In the genomic region with DNA sequence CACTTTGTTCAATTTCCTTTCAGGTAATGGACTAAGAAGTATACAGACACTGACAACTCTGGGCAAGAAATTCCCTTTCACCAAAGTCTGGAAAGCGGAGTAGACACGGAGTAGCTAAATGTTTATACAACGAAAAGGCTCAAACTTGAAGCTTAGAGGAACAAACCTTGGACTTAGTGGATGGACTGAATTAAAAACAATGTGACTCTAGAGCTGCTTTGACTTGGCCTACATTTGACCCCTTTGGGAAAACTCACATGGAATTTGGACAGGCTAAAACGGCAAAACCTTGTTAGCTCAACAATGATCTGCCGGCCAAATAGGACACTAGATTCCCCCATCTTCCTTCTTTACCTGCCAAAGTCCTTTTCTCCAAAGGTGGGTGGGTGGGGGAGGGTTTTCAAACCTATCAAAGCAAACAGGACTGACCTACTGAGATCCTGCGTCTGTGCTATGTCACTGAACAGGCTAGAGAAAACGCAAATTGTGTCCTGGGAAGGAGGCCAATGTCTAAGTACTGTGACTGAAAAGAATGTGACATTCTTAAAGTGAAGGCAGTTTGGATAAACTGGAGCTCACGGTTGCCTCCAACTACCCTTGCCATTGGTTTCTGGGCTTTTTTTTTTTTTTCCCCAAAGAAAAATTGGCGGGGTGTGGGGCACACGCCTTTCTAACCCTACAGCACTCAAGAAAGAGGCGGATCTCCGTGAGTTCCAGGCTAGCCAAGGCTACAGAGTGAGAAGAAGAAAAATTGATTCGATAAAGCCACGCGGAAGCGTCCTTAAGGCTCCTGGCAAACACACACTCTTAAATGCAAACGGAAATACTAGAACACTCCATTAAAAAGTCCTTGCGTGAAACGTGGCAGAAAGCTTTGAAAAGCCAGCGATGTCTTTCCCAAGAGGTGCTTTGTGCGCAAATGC, we compare ENCODE assay signal across 8 mouse cellular contexts. TPM values are rescaled to one million over a fixed set of nuclear protein-coding genes. Genes with fewer than 3 reads are reported as not detected.
A peak's percentile ranks its signal among the peaks of the same experiment; 100 is the strongest.
DNase-seq lines count a peak whose midpoint lies in the region; ATAC-seq and TF ChIP-seq lines count a peak whose summit lies in the region.

No protein-coding gene starts in this region.

- TF ChIP-seq POLR2A in heart, adult 2 months (IDR thresholded peaks at IDR 0.05; ENCODE audit: insufficient read depth, low read depth, low read length), result no peak

- H3K4me2 ChIP-seq in kidney, embryonic 15.5 days, result peak overlapping the region; percentile 97

- H3K27ac ChIP-seq in heart, adult 2 months, result peak overlapping the region; percentile 98
- peak overlapping the region; percentile 98 for H3K27ac ChIP-seq in kidney, embryonic 15.5 days

- DNase-seq in thymus, postnatal 0 days (ENCODE audit: low spot score), result peak; percentile 17
- no peak for DNase-seq in thymus, adult 18-20 months
- peak in 1 of 2 experiments; percentile 54 for DNase-seq in heart, adult 2 months
- DNase-seq in lung, postnatal 25 days (ENCODE audit: low spot score), result peak; percentile 80
- no peak for DNase-seq in layer of hippocampus, postnatal 14 days (ENCODE audit: low spot score in 2 of 2)
- DNase-seq in left cerebral cortex, adult 11 months (ENCODE audit: low spot score), result no peak
- no peak for DNase-seq in left cerebral cortex, adult 18-20 months (ENCODE audit: low spot score in 2 of 2)

- H3K9me3 ChIP-seq in kidney, embryonic 15.5 days (replicated peaks), result no peaks in the 10 kb centered on the region

- peaks cover 20% of the 10 kb centered on the region for H3K36me3 ChIP-seq in heart, adult 2 months (ENCODE audit: control insufficient read depth, insufficient read depth, low read length)
- peaks cover 13% of the 10 kb centered on the region for H3K36me3 ChIP-seq in kidney, embryonic 15.5 days

- 6% methylated on average over 21 of the region's 21 CpGs for WGBS in heart, adult 2 months
- 13% methylated on average over 21 of the region's 21 CpGs for WGBS in kidney, embryonic 15.5 days

- TF ChIP-seq EP300 in heart, adult 2 months (IDR thresholded peaks at IDR 0.05; ENCODE audit: insufficient read depth, low read depth, low read length), result no peak

- peak overlapping the region; percentile 84 for H3K4me3 ChIP-seq in heart, adult 2 months
- peak overlapping the region; percentile 96 for H3K4me3 ChIP-seq in kidney, embryonic 15.5 days (replicated peaks)

- peaks cover 2% of the 10 kb centered on the region for H3K79me2 ChIP-seq in heart, adult 2 months (replicated peaks; ENCODE audit: control insufficient read depth, insufficient read depth, low read length)

- intact Hi-C loops in heart, adult 2 months (cut with DNase I), result loop anchor here (1.0 to 10.0 kb wide), 3 partner anchors 39 to 241 kb away; partner anchors contain the start of genes Mtif3 and Rpl21

- H3K27me3 ChIP-seq in heart, adult 2 months (ENCODE audit: control insufficient read depth, insufficient read depth, low read length), result no peaks in the 10 kb centered on the region
- H3K27me3 ChIP-seq in kidney, embryonic 15.5 days, result no peaks in the 10 kb centered on the region

- peaks cover 16% of the 10 kb centered on the region for H3K4me1 ChIP-seq in heart, adult 2 months (ENCODE audit: control insufficient read depth, insufficient read depth, low read length)
- H3K4me1 ChIP-seq in kidney, embryonic 15.5 days, result peaks cover 47% of the 10 kb centered on the region

- H3K9ac ChIP-seq in heart, adult 2 months (ENCODE audit: low read depth, low read length), result peak overlapping the region; percentile 90
- peak overlapping the region; percentile 74 for H3K9ac ChIP-seq in kidney, embryonic 15.5 days

- TF ChIP-seq CTCF in heart, adult 2 months (IDR thresholded peaks at IDR 0.05), result no peak

- no peak for ATAC-seq in kidney, embryonic 15.5 days (replicated peaks; ENCODE audit: low FRiP score)

RNA-seq across cellular contexts. Expression of gene Lnx2, which starts 1.0 kb away (rescaled TPM):
- 8.8 and 11.1 TPM in 2 replicates for polyA plus RNA-seq in thymus, postnatal 0 days (2015; fragmentation: Nextera tagmentation; extraction: Ambion mirVana)
- 10 to 100 TPM in 1 of 2 experiments, 1 to 10 TPM in 1; 9.5 to 13.6 TPM for total RNA-seq in heart, adult 2 months (2021)
- 13.2 and 14.5 TPM in 2 replicates for polyA plus RNA-seq in heart, adult 2 months (2012; rRNA removed)
- 14.6 and 15.4 TPM in 2 replicates for polyA plus RNA-seq in kidney, embryonic 15.5 days (2015; fragmentation: Nextera tagmentation; extraction: Ambion mirVana)
- 1 to 10 TPM; 5.2 to 6.1 TPM for total RNA-seq in layer of hippocampus, postnatal 14 days (2021)
- total RNA-seq in left cerebral cortex, adult 18-20 months (2021), result 1 to 10 TPM; 4.9 to 5.0 TPM

RNA-seq across cellular contexts. Expression of gene Polr1d, which starts 1.5 kb away (rescaled TPM):
- 188 and 189 TPM in 2 replicates for polyA plus RNA-seq in thymus, postnatal 0 days (2015; fragmentation: Nextera tagmentation; extraction: Ambion mirVana)
- total RNA-seq in heart, adult 2 months (2021), result 10 to 100 TPM; 66.6 to 74.8 TPM
- 24.2 and 35.7 TPM in 2 replicates for polyA plus RNA-seq in heart, adult 2 months (2012; rRNA removed)
- polyA plus RNA-seq in kidney, embryonic 15.5 days (2015; fragmentation: Nextera tagmentation; extraction: Ambion mirVana), result 139 and 154 TPM in 2 replicates
- 10 to 100 TPM; 62.4 to 75.0 TPM for total RNA-seq in layer of hippocampus, postnatal 14 days (2021)
- total RNA-seq in left cerebral cortex, adult 18-20 months (2021), result 10 to 100 TPM; 69.7 to 73.5 TPM

Comparison
In these comparisons a context has a peak if more than half of its experiments do, and no peak if none do; other contexts are left out.
1. DNase-seq: peak in thymus, postnatal 0 days (single experiment) and lung, postnatal 25 days (single experiment); none in thymus, adult 18-20 months (0 of 2), layer of hippocampus, postnatal 14 days (0 of 2), left cerebral cortex, adult 11 months (single experiment) and left cerebral cortex, adult 18-20 months (0 of 2).